Mouse (Mus musculus) stomach, postnatal 0 days (tissue): ENCODE data around the gene Ddah2.

ENCODE experiments used
- CTCF ChIP-seq: IDR thresholded peaks from 2 replicates; pipeline ENCODE4 v1.5.1; 2016; ENCODE audit warnings: antibody characterized with exemption, low read depth, mild to moderate bottlenecking, moderate library complexity
- EP300 ChIP-seq: optimal IDR thresholded peaks from 2 replicates; pipeline ENCODE3; 2016; ENCODE audit warnings: antibody characterized with exemption

GRCm38 (mm10) chr17:35048932-35049440, 9.8 kb upstream of the Ddah2 start:
- TF ChIP-seq CTCF (no peak), EP300 (no peak)
